Mouse (Mus musculus) G1E (cell line): ENCODE measurements around the gene Rab5if. TPM values are rescaled to one million over a fixed set of nuclear protein-coding genes. Genes with fewer than 3 reads are reported as not detected.

ENCODE experiments used
- ATAC-seq: 2 replicates; pipeline ENCODE4 v1.8.0; 2016; ENCODE audit warnings: mild to moderate bottlenecking; ENCODE audit not compliant: insufficient number of reproducible peaks, poor library complexity, low FRiP score, severe bottlenecking; ENCODE audit errors: extremely low read depth
- DNase-seq: peaks from one replicate; pipeline ENCODE4 v3.0.0; 2012; ENCODE audit warnings: low spot score
- H3K27me3 ChIP-seq: 2 replicates; pipeline ENCODE4 v1.6.1; 2012; ENCODE audit warnings: mild to moderate bottlenecking, low read length, inconsistent platforms; ENCODE audit not compliant: insufficient read depth
- H3K36me3 ChIP-seq: replicated peaks from 2 replicates; pipeline ENCODE3; 2012; ENCODE audit warnings: mild to moderate bottlenecking, inconsistent platforms
- H3K4me1 ChIP-seq: 2 replicates; pipeline ENCODE4 v1.6.1; 2012; ENCODE audit warnings: low read depth, low read length, inconsistent platforms, mixed read lengths; ENCODE audit not compliant: insufficient read depth
- H3K4me3 ChIP-seq: 2 replicates; pipeline ENCODE4 v1.5.1; 2012; ENCODE audit warnings: low read depth, mild to moderate bottlenecking, inconsistent platforms, low read length, moderate library complexity, mixed read lengths
- H3K9me3 ChIP-seq: replicated peaks from 2 replicates; pipeline ENCODE4 v1.6.1; 2012; ENCODE audit warnings: inconsistent platforms
- CTCF ChIP-seq: IDR thresholded peaks from 2 replicates; pipeline ENCODE4 v1.5.1; 2012; ENCODE audit warnings: low read depth, low read length, inconsistent platforms, mixed read lengths
- GATA1 ChIP-seq: IDR thresholded peaks from 2 replicates; pipeline ENCODE4 v1.6.1; 2012; ENCODE audit warnings: borderline replicate concordance, low read length, inconsistent platforms, mixed read lengths
- GATA2 ChIP-seq: IDR thresholded peaks from 2 replicates; pipeline ENCODE4 v1.6.1; 2012; ENCODE audit warnings: low read depth, low read length, inconsistent platforms, borderline replicate concordance
- POLR2AphosphoS5 ChIP-seq: IDR thresholded peaks from 2 replicates; pipeline ENCODE4 v1.6.1; 2012; ENCODE audit warnings: low read depth, low read length, inconsistent platforms; ENCODE audit not compliant: insufficient replicate concordance
- TAL1 ChIP-seq: conservative IDR thresholded peaks from 2 replicates; pipeline ENCODE4 v1.6.1; 2012; ENCODE audit warnings: low read depth, low read length, inconsistent platforms, mixed read lengths
- polyA plus RNA-seq: library from polyadenylated mRNA; stranded (reverse); fragments of >175 nt; gene quantifications from 2 replicates; pipeline ENCODE4 v1.2.3, GENCODE M21; 2012
- total RNA-seq, 2 experiments: library from RNA; stranded (forward) in 1 of 2; stranded (reverse) in 1 of 2; fragments of 200-1000 nt in 1 of 2; fragments of >200 nt in 1 of 2; fragmentation: Nextera tagmentation in 1 of 2; gene quantifications; 2 replicates each; pipeline ENCODE4 v1.2.3; 2014 to 2017

The Rab5if gene
- total and polyA plus RNA-seq, 3 experiments, result 97.3 to 210 (median 103) TPM

DNA sequence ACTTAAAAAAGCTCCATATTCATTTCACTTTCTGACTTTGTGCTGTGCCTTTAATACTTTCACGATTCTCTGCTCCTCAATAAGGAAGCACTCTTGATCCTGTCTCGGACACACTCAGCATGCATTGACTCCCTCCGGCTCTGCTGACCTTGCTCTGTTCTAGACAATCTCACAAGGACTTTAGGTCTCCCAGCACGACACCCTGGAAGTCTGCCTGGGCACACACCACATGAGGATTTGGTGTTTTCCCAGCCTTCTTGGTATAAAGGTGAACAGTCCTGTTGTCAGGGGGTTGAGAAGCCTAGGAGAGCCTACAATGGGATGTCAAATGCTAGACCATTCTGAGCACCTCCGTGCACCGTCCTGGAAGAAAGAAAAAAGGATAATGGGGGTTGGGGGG lies 29.9 kb downstream of the Rab5if start:
- DNase-seq (no peak), ATAC-seq (no peak)
- Histone ChIP-seq H3K27me3 (peaks cover 2% of the 10 kb centered on the region; the same call in 1 of the 2 replicates), H3K9me3 (no peaks in the 10 kb centered on the region), H3K4me3 (no peak overlapping the region), H3K4me1 (peaks cover 28% of the 10 kb centered on the region), H3K36me3 (peaks cover 2% of the 10 kb centered on the region)
- TF ChIP-seq CTCF, result no peak
- no peak for TF ChIP-seq GATA2
- no peak for TF ChIP-seq TAL1
- no peak for TF ChIP-seq POLR2AphosphoS5
- TF ChIP-seq GATA1, result no peak

GRCm38 (mm10) chr2:156894496-156895265 lies 31.8 kb downstream of the Rab5if start:
- ATAC-seq (no peak), DNase-seq (no peak)
- Histone ChIP-seq H3K9me3 (no peaks in the 10 kb centered on the region), H3K27me3 (no peaks in the 10 kb centered on the region), H3K4me1 (peaks cover 33% of the 10 kb centered on the region), H3K4me3 (no peak overlapping the region), H3K36me3 (peaks cover 2% of the 10 kb centered on the region)
- no peak for TF ChIP-seq CTCF

DNA sequence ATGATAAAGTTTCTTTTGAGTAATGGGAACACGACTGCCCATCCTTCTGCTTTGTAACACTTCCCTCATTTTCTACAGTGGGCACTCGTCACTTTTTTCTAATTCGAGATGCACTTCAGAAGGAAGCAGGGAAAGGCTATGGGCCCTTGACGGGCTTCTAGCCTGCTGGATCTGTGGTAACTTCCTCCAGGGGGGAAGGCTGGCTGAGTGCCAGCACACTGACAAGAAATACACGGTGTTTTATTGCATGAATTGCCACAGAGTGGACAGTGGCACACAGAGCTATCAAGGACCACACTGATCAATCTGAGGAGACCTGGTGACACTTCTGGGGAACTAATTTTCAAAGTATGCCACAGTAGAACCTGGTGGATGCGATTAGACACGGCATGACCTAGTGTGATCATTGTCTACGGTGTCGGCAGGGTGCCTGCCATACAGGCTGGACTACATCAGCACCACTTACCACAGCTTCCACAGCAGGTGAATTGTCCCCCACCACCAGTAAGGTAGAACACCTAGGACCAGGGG lies 33.5 kb downstream of the Rab5if start:
- Histone ChIP-seq H3K27me3 (no peaks in the 10 kb centered on the region), H3K4me1 (peaks cover 32% of the 10 kb centered on the region), H3K4me3 (no peak overlapping the region), H3K36me3 (peaks cover 2% of the 10 kb centered on the region), H3K9me3 (no peaks in the 10 kb centered on the region)
- ATAC-seq (no peak), DNase-seq (peak; percentile 2)
- TF ChIP-seq GATA2 (no peak), TAL1 (no peak), CTCF (no peak), GATA1 (no peak), POLR2AphosphoS5 (no peak)

- ATAC-seq (no peak), DNase-seq (no peak)
- no peaks in the 10 kb centered on the region for H3K9me3 ChIP-seq
- no peak overlapping the region for H3K4me3 ChIP-seq
- H3K27me3 ChIP-seq, result no peaks in the 10 kb centered on the region
- TF ChIP-seq TAL1 (no peak), POLR2AphosphoS5 (no peak), GATA1 (no peak), GATA2 (no peak)
- peaks cover 34% of the 10 kb centered on the region for H3K4me1 ChIP-seq
- peaks cover 2% of the 10 kb centered on the region for H3K36me3 ChIP-seq
Observed at GRCm38 (mm10) chr2:156897034-156897433, 34.1 kb downstream of the Rab5if start.

DNA sequence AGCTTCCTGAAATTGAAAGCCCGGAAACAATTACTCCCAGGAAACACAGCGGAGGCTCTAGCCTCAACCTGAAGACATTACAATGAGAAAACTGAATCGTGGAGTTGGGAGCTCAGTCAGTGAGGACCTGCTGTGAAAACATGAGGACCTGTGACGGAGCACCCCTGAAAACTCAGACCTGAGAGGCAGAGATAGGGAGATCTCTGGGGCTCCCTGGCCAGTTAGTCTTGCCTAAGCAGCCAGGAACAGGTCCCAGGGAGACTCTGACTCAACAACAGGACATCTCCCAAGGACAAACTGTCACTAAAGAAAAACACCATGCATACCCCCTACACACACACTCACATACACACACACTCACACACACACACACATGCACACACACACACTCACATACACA lies 35.4 kb downstream of the Rab5if start:
- TF ChIP-seq TAL1, result no peak
- no peak for TF ChIP-seq CTCF
- no peak for TF ChIP-seq POLR2AphosphoS5
- TF ChIP-seq GATA1, result no peak
- TF ChIP-seq GATA2, result no peak
- Histone ChIP-seq H3K9me3 (no peaks in the 10 kb centered on the region), H3K27me3 (no peaks in the 10 kb centered on the region), H3K36me3 (peaks cover 2% of the 10 kb centered on the region), H3K4me1 (peaks cover 36% of the 10 kb centered on the region), H3K4me3 (no peak overlapping the region)
- ATAC-seq (no peak), DNase-seq (peak; percentile 0)

GRCm38 (mm10) chr2:156899184-156899583 lies 36.3 kb downstream of the Rab5if start:
- H3K4me3 ChIP-seq, result no peak overlapping the region
- H3K9me3 ChIP-seq, result no peaks in the 10 kb centered on the region
- no peaks in the 10 kb centered on the region for H3K27me3 ChIP-seq
- DNase-seq, result peak; percentile 0
- peaks cover 2% of the 10 kb centered on the region for H3K36me3 ChIP-seq
- H3K4me1 ChIP-seq, result peaks cover 36% of the 10 kb centered on the region
- no peak for ATAC-seq
- TF ChIP-seq TAL1, result no peak

DNA sequence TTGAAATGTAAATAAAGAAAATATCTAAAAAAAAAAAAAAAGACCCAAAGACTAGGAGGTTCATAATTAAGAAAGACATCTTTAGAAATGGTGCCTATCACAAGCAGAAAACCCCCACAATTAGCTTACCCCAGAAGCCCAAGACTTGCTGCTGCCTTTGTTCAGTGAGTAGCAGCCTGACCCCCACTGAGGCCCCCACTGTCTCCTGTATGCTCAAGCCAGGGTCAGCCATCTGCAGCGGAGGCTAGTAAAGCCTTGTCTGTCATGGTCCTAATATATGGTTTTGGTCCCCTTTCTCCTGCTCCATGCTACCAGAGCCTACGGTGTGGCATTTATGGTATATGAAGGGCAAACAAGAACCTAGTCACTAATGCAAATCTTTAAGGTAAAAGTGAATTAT lies 38.4 kb downstream of the Rab5if start:
- no peak for TF ChIP-seq POLR2AphosphoS5
- TF ChIP-seq GATA1, result no peak
- no peak for TF ChIP-seq GATA2
- no peak for TF ChIP-seq TAL1
- no peak for TF ChIP-seq CTCF
- ATAC-seq, result no peak

More for the DNA sequence above, 38.4 kb downstream of the Rab5if start:
- H3K36me3 ChIP-seq, result peaks cover 2% of the 10 kb centered on the region
- no peaks in the 10 kb centered on the region for H3K9me3 ChIP-seq
- H3K4me3 ChIP-seq, result no peak overlapping the region
- no peaks in the 10 kb centered on the region for H3K27me3 ChIP-seq
- peak; percentile 0 for DNase-seq
- H3K4me1 ChIP-seq, result peaks cover 23% of the 10 kb centered on the region
